Mouse (Mus musculus) G1E (cell line): ENCODE results near the gene Mrvi1.

Source experiments
- CTCF ChIP-seq: IDR thresholded peaks from 2 replicates; pipeline ENCODE4 v1.5.1; 2012; ENCODE audit warnings: low read depth, low read length, inconsistent platforms, mixed read lengths
- GATA1 ChIP-seq: IDR thresholded peaks from 2 replicates; pipeline ENCODE4 v1.6.1; 2012; ENCODE audit warnings: borderline replicate concordance, low read length, inconsistent platforms, mixed read lengths
- GATA2 ChIP-seq: IDR thresholded peaks from 2 replicates; pipeline ENCODE4 v1.6.1; 2012; ENCODE audit warnings: low read depth, low read length, inconsistent platforms, borderline replicate concordance
- POLR2AphosphoS5 ChIP-seq: IDR thresholded peaks from 2 replicates; pipeline ENCODE4 v1.6.1; 2012; ENCODE audit warnings: low read depth, low read length, inconsistent platforms; ENCODE audit not compliant: insufficient replicate concordance

- TF ChIP-seq CTCF, result no peak
- no peak for TF ChIP-seq GATA2
- TF ChIP-seq GATA1, result no peak
- TF ChIP-seq POLR2AphosphoS5, result no peak
Observed at GRCm38 (mm10) chr7:110966853-110967252, 15.4 kb downstream of the Mrvi1 start.
